Mouse (Mus musculus) forebrain, embryonic 11.5 days (tissue): ENCODE data around the gene Cryga. TPM values are rescaled to one million over a fixed set of nuclear protein-coding genes. Genes with fewer than 3 reads are reported as not detected.

Experiments
- ATAC-seq: fragments of 200-750 bp; cut with Nextera tagmentation; replicated peaks from 2 replicates; pipeline ENCODE4 v1.8.0; 2017; ENCODE audit warnings: moderate TSS enrichment; ENCODE audit not compliant: low FRiP score
- DNase-seq: peaks from one replicate; pipeline ENCODE4 v3.0.0-alpha.2; 2017; ENCODE audit warnings: low spot score
- H3K27ac ChIP-seq: fragments of 300-500 bp; sonication (generic); 2 replicates; pipeline ENCODE4 v1.5.1; 2014; ENCODE audit warnings: low read depth, low read length
- H3K27me3 ChIP-seq: fragments of 300-500 bp; sonication (generic); 2 replicates; pipeline ENCODE4 v1.6.1; 2014; ENCODE audit warnings: mild to moderate bottlenecking, low read length, mixed read lengths; ENCODE audit not compliant: control insufficient read depth, insufficient read depth
- H3K36me3 ChIP-seq: fragments of 300-500 bp; sonication (generic); 2 replicates; pipeline ENCODE4 v1.6.1; 2014; ENCODE audit warnings: mild to moderate bottlenecking, low read length, moderate library complexity, mixed read lengths; ENCODE audit not compliant: control insufficient read depth, insufficient read depth
- H3K4me1 ChIP-seq: fragments of 300-500 bp; sonication (generic); replicated peaks from 2 replicates; pipeline ENCODE4 v1.6.1; 2014; ENCODE audit warnings: low read length, mixed read lengths; ENCODE audit not compliant: control insufficient read depth, insufficient read depth
- H3K4me2 ChIP-seq: fragments of 300-500 bp; sonication (generic); 2 replicates; pipeline ENCODE4 v1.6.1; 2014; ENCODE audit warnings: low read depth, mild to moderate bottlenecking, low read length, moderate library complexity, mixed read lengths; ENCODE audit not compliant: severe bottlenecking
- H3K4me3 ChIP-seq: fragments of 300-500 bp; sonication (generic); 2 replicates; pipeline ENCODE4 v1.5.1; 2014; ENCODE audit warnings: low read depth, low read length
- H3K9ac ChIP-seq: fragments of 300-500 bp; sonication (generic); 2 replicates; pipeline ENCODE4 v1.6.1; 2014; ENCODE audit warnings: low read length
- H3K9me3 ChIP-seq: fragments of 300-500 bp; sonication (generic); 2 replicates; pipeline ENCODE4 v1.6.1; 2016; ENCODE audit warnings: low read length, mixed read lengths; ENCODE audit not compliant: control insufficient read depth
- WGBS: fragments of 180-500 bp; shearing (Covaris S2); extraction: QIAGEN DNeasy Blood & Tissue Kit; methylation state at CpG from one replicate; pipeline ENCODE4 v1.1.7; 2014; 5-methylcytosine and 5-hydroxymethylcytosine counted together
- polyA plus RNA-seq: library from polyadenylated mRNA; unstranded; fragments of >200 nt; fragmentation: Nextera tagmentation; extraction: Ambion mirVana; gene quantifications from 2 replicates; pipeline ENCODE4 v1.2.1, GENCODE M21; 2014

Cryga gene
- polyA plus RNA-seq, 1 experiment from 2014 or later, result not detected

DNA sequence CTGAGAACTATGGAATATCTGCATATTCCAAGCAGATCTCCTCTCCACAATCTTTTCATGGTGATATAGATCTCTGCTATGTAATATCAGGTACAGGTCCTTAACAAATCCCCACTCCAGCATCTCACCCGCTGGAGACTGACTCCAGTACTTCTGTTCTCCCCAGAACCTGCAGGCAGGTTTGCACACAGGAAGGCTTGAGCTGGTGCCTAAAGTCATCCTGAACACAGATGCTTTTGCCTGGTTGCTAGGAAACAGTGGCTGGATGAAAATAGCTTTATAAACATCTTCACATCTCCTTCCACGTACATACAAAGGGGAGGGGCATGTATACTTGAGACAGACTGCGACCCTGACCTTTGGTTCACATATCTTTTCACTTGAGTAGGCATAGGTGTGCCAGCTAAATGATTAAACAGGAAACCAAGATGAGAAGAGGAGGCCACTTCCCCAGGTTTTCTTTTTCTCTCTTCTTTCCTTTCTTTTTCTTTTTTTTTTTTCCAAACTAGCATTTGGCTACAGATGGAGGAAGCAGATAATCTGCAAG is 26.5 kb upstream of the Cryga start:
- H3K4me1 ChIP-seq, result no peaks in the 10 kb centered on the region
- no peaks in the 10 kb centered on the region for H3K9me3 ChIP-seq
- no peaks in the 10 kb centered on the region for H3K27me3 ChIP-seq
- 78% methylated on average over 3 of the region's 3 CpGs for WGBS
- H3K4me2 ChIP-seq, result no peak overlapping the region
- H3K4me3 ChIP-seq, result no peak overlapping the region
- DNase-seq, result no peak
- ATAC-seq, result no peak
- no peak overlapping the region for H3K9ac ChIP-seq
- no peak overlapping the region for H3K27ac ChIP-seq
- H3K36me3 ChIP-seq, result no peaks in the 10 kb centered on the region

- ATAC-seq (no peak), DNase-seq (no peak)
- Histone ChIP-seq H3K4me2 (no peak within 1 kb of the TSS), H3K4me3 (no peak within 1 kb of the TSS), H3K27ac (no peak within 1 kb of the TSS), H3K9ac (no peak within 1 kb of the TSS), H3K36me3 (no peaks in the 10 kb centered on the region), H3K27me3 (no peaks in the 10 kb centered on the region), H3K9me3 (no peaks in the 10 kb centered on the region), H3K4me1 (no peaks in the 10 kb centered on the region)
- WGBS, result 28% methylated on average over 9 of the region's 9 CpGs
These were observed 19.6 kb upstream of the Cryga start, which contains the start of gene D630023F18Rik for GRCm38 (mm10) chr1:65122574-65123372. D630023F18Rik (minus strand) TSS chr1:65123214.

GRCm38 (mm10) chr1:65119438-65119837 is 16.3 kb upstream of the Cryga start, which contains the start of gene Gm28845:
Gm28845 (minus strand) TSS chr1:65119558.
- no peaks in the 10 kb centered on the region for H3K27me3 ChIP-seq
- DNase-seq (no peak), ATAC-seq (no peak)
- no peaks in the 10 kb centered on the region for H3K4me1 ChIP-seq
- no peak within 1 kb of the TSS for H3K27ac ChIP-seq
- 91% methylated on average over 1 of the region's 1 CpGs for WGBS
- H3K4me3 ChIP-seq, result no peak within 1 kb of the TSS
- H3K4me2 ChIP-seq, result no peak within 1 kb of the TSS
- H3K36me3 ChIP-seq, result no peaks in the 10 kb centered on the region
- no peaks in the 10 kb centered on the region for H3K9me3 ChIP-seq
- no peak within 1 kb of the TSS for H3K9ac ChIP-seq

DNA sequence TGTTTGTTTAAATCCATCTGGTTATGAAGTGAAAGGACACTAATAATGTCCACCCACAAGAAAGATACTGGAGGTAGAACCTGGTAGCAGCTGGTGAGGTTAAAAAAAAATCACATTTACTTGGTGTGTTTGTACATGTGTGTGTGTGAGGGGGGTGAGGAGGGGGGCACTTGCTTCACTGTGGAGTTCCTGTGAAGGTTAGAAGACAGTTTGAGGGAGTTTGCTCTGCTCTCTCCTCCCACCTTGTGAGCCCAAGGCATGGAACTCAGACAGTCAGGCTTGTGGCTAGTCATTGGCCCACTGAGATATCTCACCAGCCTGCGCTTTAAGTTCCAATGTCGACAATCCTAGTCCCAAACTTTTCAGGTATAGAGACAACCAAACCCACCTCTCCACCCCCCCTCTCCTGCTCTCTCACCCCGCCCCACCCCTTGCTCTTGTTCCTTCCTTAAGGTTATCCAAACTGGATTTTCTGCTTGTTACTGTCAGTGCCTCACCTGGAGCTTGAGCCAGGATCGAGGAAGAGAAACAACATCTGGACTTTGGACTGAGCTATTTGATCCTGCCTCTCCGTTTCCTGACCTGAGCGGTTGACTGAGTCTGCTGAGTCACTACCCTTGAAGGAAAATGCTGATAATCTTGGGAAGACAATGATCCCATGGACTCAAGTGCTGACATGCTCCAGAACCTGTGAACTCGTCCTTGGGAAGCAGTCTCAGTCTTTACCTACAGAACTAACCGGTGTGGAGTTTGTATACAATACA is 15.2 kb upstream of the Cryga start:
- ATAC-seq, result no peak
- no peaks in the 10 kb centered on the region for H3K27me3 ChIP-seq
- no peaks in the 10 kb centered on the region for H3K9me3 ChIP-seq
- WGBS, result 77% methylated on average over 8 of the region's 8 CpGs
- H3K4me2 ChIP-seq, result no peak overlapping the region
- no peaks in the 10 kb centered on the region for H3K36me3 ChIP-seq
- no peaks in the 10 kb centered on the region for H3K4me1 ChIP-seq
- DNase-seq, result no peak
- H3K9ac ChIP-seq, result no peak overlapping the region
- no peak overlapping the region for H3K4me3 ChIP-seq
- no peak overlapping the region for H3K27ac ChIP-seq

GRCm38 (mm10) chr1:65113536-65114172 is 10.5 kb upstream of the Cryga start:
- WGBS, result 85% methylated on average over 5 of the region's 5 CpGs
- Histone ChIP-seq H3K9ac (no peak overlapping the region), H3K27me3 (no peaks in the 10 kb centered on the region), H3K27ac (no peak overlapping the region), H3K9me3 (no peaks in the 10 kb centered on the region), H3K36me3 (no peaks in the 10 kb centered on the region), H3K4me3 (no peak overlapping the region), H3K4me2 (no peak overlapping the region), H3K4me1 (no peaks in the 10 kb centered on the region)
- ATAC-seq (no peak), DNase-seq (no peak)

GRCm38 (mm10) chr1:65112807-65113196 is 9.6 kb upstream of the Cryga start:
- WGBS, result 71% methylated on average over 14 of the region's 14 CpGs
- Histone ChIP-seq H3K4me1 (no peaks in the 10 kb centered on the region), H3K4me2 (no peak overlapping the region), H3K9ac (no peak overlapping the region), H3K4me3 (no peak overlapping the region), H3K9me3 (no peaks in the 10 kb centered on the region), H3K36me3 (no peaks in the 10 kb centered on the region), H3K27ac (no peak overlapping the region), H3K27me3 (no peaks in the 10 kb centered on the region)
- ATAC-seq (no peak), DNase-seq (no peak)

DNA sequence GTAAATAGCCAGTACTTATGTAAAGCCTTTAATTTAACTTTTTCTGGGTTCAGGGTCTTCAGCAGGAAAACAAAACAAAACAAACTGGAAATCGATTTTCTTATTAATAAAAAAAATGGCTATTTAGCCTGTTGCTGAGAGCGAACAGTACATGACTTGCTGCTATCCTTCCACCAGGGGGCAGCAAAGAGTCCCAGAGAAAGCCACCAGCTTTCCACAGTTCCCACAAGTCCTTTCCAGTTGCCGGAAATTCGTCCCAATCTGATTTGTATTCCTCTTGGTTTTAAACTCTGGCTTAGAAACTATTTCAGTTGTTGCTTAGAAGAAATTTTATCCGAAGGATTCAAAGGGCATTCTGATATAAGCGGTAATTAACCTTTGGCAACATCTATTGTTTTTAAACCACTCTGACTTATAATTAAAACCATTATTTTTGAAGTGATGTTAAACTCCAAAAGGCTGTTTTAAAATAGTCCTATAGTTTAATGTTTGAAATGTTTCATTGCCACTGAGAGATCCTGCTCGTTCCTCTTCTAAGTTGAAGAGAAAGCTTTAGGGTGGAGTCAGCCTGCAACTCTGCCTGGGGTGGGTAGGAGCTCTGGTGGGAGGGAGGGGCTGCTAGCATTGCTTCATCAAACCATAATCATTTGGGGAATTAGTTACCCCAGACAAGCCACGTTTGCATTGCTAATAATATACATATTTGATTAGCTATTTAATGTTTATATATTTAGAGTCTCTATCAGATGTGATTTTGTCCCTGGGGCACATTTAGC is 9.0 kb upstream of the Cryga start:
- no peak overlapping the region for H3K4me2 ChIP-seq
- no peak overlapping the region for H3K27ac ChIP-seq
- 18% methylated on average over 8 of the region's 8 CpGs for WGBS
- no peaks in the 10 kb centered on the region for H3K4me1 ChIP-seq
- no peaks in the 10 kb centered on the region for H3K36me3 ChIP-seq
- peak; percentile 65; the same call in 1 of the 2 replicates for ATAC-seq
- peak; percentile 88 for DNase-seq
- no peak overlapping the region for H3K9ac ChIP-seq
- H3K9me3 ChIP-seq, result no peaks in the 10 kb centered on the region
- H3K4me3 ChIP-seq, result no peak overlapping the region
- H3K27me3 ChIP-seq, result no peaks in the 10 kb centered on the region
